Mouse (Mus musculus) right cerebral cortex, adult 2 months (tissue): ENCODE measurements around the gene Chrna9.
"Not testable (repeated sequence)": the region's sequence is repeated elsewhere in the genome, so short reads cannot be mapped to it uniquely, and the experiment has no call there.

ENCODE experiments used
- DNase-seq, 2 experiments: peaks; one replicate each; pipeline ENCODE4 v3.0.0; 2021 to 2022; ENCODE audit warnings: low spot score in 2 of 2

The Chrna9 gene

GRCm38 (mm10) chr5:65956144-65957008 lies 21.7 kb downstream of the Chrna9 start:
- DNase-seq: no peak

- peak; percentile 45 to 55 for DNase-seq
Measured at GRCm38 (mm10) chr5:65958597-65958996, 23.9 kb downstream of the Chrna9 start.

GRCm38 (mm10) chr5:65959893-65960596 lies 25.3 kb downstream of the Chrna9 start:
- no peak for DNase-seq

- no peak for DNase-seq
Measured at GRCm38 (mm10) chr5:65960597-65960950, 25.9 kb downstream of the Chrna9 start.

GRCm38 (mm10) chr5:65963291-65963690 lies 28.6 kb downstream of the Chrna9 start:
- peak in 1 of 2 experiments; percentile 12 for DNase-seq

- DNase-seq: peak; percentile 22 to 33
Measured at GRCm38 (mm10) chr5:65965771-65966279, 31.1 kb downstream of the Chrna9 start.

GRCm38 (mm10) chr5:65967091-65967490 lies 32.4 kb downstream of the Chrna9 start:
- no peak for DNase-seq

- no peak for DNase-seq
Measured at GRCm38 (mm10) chr5:65968004-65968403, 33.3 kb downstream of the Chrna9 start.

- DNase-seq: no peak
Measured at GRCm38 (mm10) chr5:65973189-65973588, 38.5 kb downstream of the Chrna9 start.

- no peak for DNase-seq
Measured at GRCm38 (mm10) chr5:65975731-65976130, 41.0 kb downstream of the Chrna9 start.

- no peak for DNase-seq
Measured at GRCm38 (mm10) chr5:65986426-65986825, 51.7 kb downstream of the Chrna9 start.

GRCm38 (mm10) chr5:65987004-65987403 lies 52.3 kb downstream of the Chrna9 start:
- not testable (repeated sequence) for DNase-seq

GRCm38 (mm10) chr5:65991191-65991590 lies 56.5 kb downstream of the Chrna9 start:
- DNase-seq: no peak

GRCm38 (mm10) chr5:65994643-65995042 lies 59.9 kb downstream of the Chrna9 start:
- DNase-seq: no peak

- no peak for DNase-seq
Measured at GRCm38 (mm10) chr5:65997813-65998212, 63.1 kb downstream of the Chrna9 start.

GRCm38 (mm10) chr5:65999106-65999505 lies 64.4 kb downstream of the Chrna9 start:
- DNase-seq: no peak

GRCm38 (mm10) chr5:66000074-66000473 lies 65.4 kb downstream of the Chrna9 start:
- DNase-seq: no peak

GRCm38 (mm10) chr5:66000567-66001125 lies 65.9 kb downstream of the Chrna9 start:
- no peak for DNase-seq

GRCm38 (mm10) chr5:66001232-66001631 lies 66.5 kb downstream of the Chrna9 start:
- DNase-seq: no peak

- no peak for DNase-seq
Measured at GRCm38 (mm10) chr5:66004134-66004925, 69.6 kb downstream of the Chrna9 start, which contains the start of gene 9130230L23Rik. TSS of gene 9130230L23Rik (minus strand) at chr5:66004285.

- DNase-seq: no peak
Measured at GRCm38 (mm10) chr5:66005041-66005678, 70.4 kb downstream of the Chrna9 start.
